Mouse (Mus musculus) midbrain, embryonic 10.5 days (tissue): Measurements from ENCODE around the gene Rgs1. TPM values are rescaled to one million over a fixed set of nuclear protein-coding genes. Genes with fewer than 3 reads are reported as not detected.

Experiments used
- DNase-seq: peaks from one replicate; pipeline ENCODE4 v3.0.0-alpha.2; 2017; ENCODE audit warnings: low spot score
- H3K27ac ChIP-seq: fragments of 300-500 bp; sonication (generic); replicated peaks from 2 replicates; pipeline ENCODE4 v1.5.1; 2016; ENCODE audit warnings: mild to moderate bottlenecking
- H3K27me3 ChIP-seq: fragments of 300-500 bp; sonication (generic); 2 replicates; pipeline ENCODE4 v1.6.1; 2016; ENCODE audit warnings: low read depth, mild to moderate bottlenecking; ENCODE audit not compliant: poor library complexity, severe bottlenecking
- H3K36me3 ChIP-seq: fragments of 300-500 bp; sonication (generic); 2 replicates; pipeline ENCODE4 v1.6.1; 2016; ENCODE audit warnings: mild to moderate bottlenecking, moderate library complexity
- H3K4me1 ChIP-seq: fragments of 300-500 bp; sonication (generic); 2 replicates; pipeline ENCODE4 v1.6.1; 2016
- H3K4me3 ChIP-seq: fragments of 300-500 bp; sonication (generic); 2 replicates; pipeline ENCODE4 v1.5.1; 2016; ENCODE audit warnings: mild to moderate bottlenecking, moderate library complexity
- H3K9me3 ChIP-seq: fragments of 300-500 bp; sonication (generic); replicated peaks from 2 replicates; pipeline ENCODE4 v1.6.1; 2016; ENCODE audit warnings: mild to moderate bottlenecking
- WGBS: fragments of 180-500 bp; shearing (Covaris S2); methylation state at CpG from one replicate; pipeline ENCODE4 v1.1.7; 2016; 5-methylcytosine and 5-hydroxymethylcytosine counted together
- polyA plus RNA-seq: library from polyadenylated mRNA; unstranded; fragments of >200 nt; fragmentation: Nextera tagmentation; extraction: Ambion mirVana; gene quantifications from 2 replicates; pipeline ENCODE4 v1.2.1, GENCODE M21; 2016

Rgs1 gene
- polyA plus RNA-seq: not detected in 2 replicates

GRCm38 (mm10) chr1:144248923-144249322, at the start of gene Rgs1:
Rgs1 (minus strand) TSS chr1:144249242.
- WGBS: 90% methylated on average over 9 of the region's 9 CpGs
- Histone ChIP-seq H3K9me3 (no peaks in the 10 kb centered on the region), H3K27ac (no peak within 1 kb of the TSS), H3K4me1 (no peaks in the 10 kb centered on the region), H3K27me3 (no peaks in the 10 kb centered on the region), H3K36me3 (no peaks in the 10 kb centered on the region), H3K4me3 (no peak within 1 kb of the TSS)
- no peak for DNase-seq

- Histone ChIP-seq H3K4me3 (no peak overlapping the region), H3K36me3 (no peaks in the 10 kb centered on the region), H3K9me3 (0 out of 2 replicates have a peak, but pooled peaks cover 4% of the 10 kb centered on the region), H3K27me3 (no peaks in the 10 kb centered on the region), H3K4me1 (no peaks in the 10 kb centered on the region), H3K27ac (no peak overlapping the region)
- DNase-seq: no peak
- WGBS: 87% methylated on average over 3 of the region's 3 CpGs
Observed at GRCm38 (mm10) chr1:144283020-144284014, 34.3 kb upstream of the Rgs1 start.

- Histone ChIP-seq H3K27ac (no peak overlapping the region), H3K27me3 (no peaks in the 10 kb centered on the region), H3K36me3 (no peaks in the 10 kb centered on the region), H3K4me1 (no peaks in the 10 kb centered on the region), H3K9me3 (0 out of 2 replicates have a peak, but pooled peaks cover 4% of the 10 kb centered on the region), H3K4me3 (no peak overlapping the region)
- no peak for DNase-seq
- WGBS: 90% methylated on average over 4 of the region's 4 CpGs
Observed at GRCm38 (mm10) chr1:144280056-144280455, 31.0 kb upstream of the Rgs1 start.

- H3K27me3 ChIP-seq: no peaks in the 10 kb centered on the region
- DNase-seq: no peak
- 79% methylated on average over 2 of the region's 2 CpGs for WGBS
Observed at GRCm38 (mm10) chr1:144272991-144273390, 23.9 kb upstream of the Rgs1 start.

GRCm38 (mm10) chr1:144269112-144269511, 20.1 kb upstream of the Rgs1 start:
- Histone ChIP-seq H3K27me3 (no peaks in the 10 kb centered on the region), H3K36me3 (no peaks in the 10 kb centered on the region), H3K4me3 (no peak overlapping the region), H3K4me1 (no peaks in the 10 kb centered on the region), H3K9me3 (no peaks in the 10 kb centered on the region), H3K27ac (no peak overlapping the region)
- DNase-seq: no peak
- WGBS: 89% methylated on average over 2 of the region's 2 CpGs

More at GRCm38 (mm10) chr1:144272991-144273390, 23.9 kb upstream of the Rgs1 start:
- no peak overlapping the region for H3K27ac ChIP-seq
- no peaks in the 10 kb centered on the region for H3K9me3 ChIP-seq
- H3K4me1 ChIP-seq: no peaks in the 10 kb centered on the region
- H3K4me3 ChIP-seq: no peak overlapping the region
- no peaks in the 10 kb centered on the region for H3K36me3 ChIP-seq

GRCm38 (mm10) chr1:144267471-144268470, 18.7 kb upstream of the Rgs1 start:
- H3K27ac ChIP-seq: no peak overlapping the region
- DNase-seq: no peak
- 82% methylated on average over 3 of the region's 3 CpGs for WGBS
- no peaks in the 10 kb centered on the region for H3K9me3 ChIP-seq
- H3K4me1 ChIP-seq: no peaks in the 10 kb centered on the region
- H3K36me3 ChIP-seq: no peaks in the 10 kb centered on the region
- H3K4me3 ChIP-seq: no peak overlapping the region
- H3K27me3 ChIP-seq: no peaks in the 10 kb centered on the region

- no peak for DNase-seq
- H3K4me3 ChIP-seq: no peak overlapping the region
- H3K9me3 ChIP-seq: no peaks in the 10 kb centered on the region
- H3K27ac ChIP-seq: no peak overlapping the region
- no peaks in the 10 kb centered on the region for H3K4me1 ChIP-seq
- no peaks in the 10 kb centered on the region for H3K27me3 ChIP-seq
- H3K36me3 ChIP-seq: no peaks in the 10 kb centered on the region
- WGBS: 85% methylated on average over 3 of the region's 3 CpGs
Observed at GRCm38 (mm10) chr1:144264000-144264399, 15.0 kb upstream of the Rgs1 start.

- no peak overlapping the region for H3K4me3 ChIP-seq
- no peaks in the 10 kb centered on the region for H3K36me3 ChIP-seq
- DNase-seq: no peak
- H3K9me3 ChIP-seq: no peaks in the 10 kb centered on the region
- no peak overlapping the region for H3K27ac ChIP-seq
- no peaks in the 10 kb centered on the region for H3K4me1 ChIP-seq
- no peaks in the 10 kb centered on the region for H3K27me3 ChIP-seq
Observed at GRCm38 (mm10) chr1:144262008-144262407, 13.0 kb upstream of the Rgs1 start.

- WGBS: 73% methylated on average over 3 of the region's 3 CpGs
- no peaks in the 10 kb centered on the region for H3K9me3 ChIP-seq
- H3K4me3 ChIP-seq: no peak overlapping the region
- DNase-seq: no peak
- no peaks in the 10 kb centered on the region for H3K36me3 ChIP-seq
- no peaks in the 10 kb centered on the region for H3K27me3 ChIP-seq
- no peaks in the 10 kb centered on the region for H3K4me1 ChIP-seq
- H3K27ac ChIP-seq: no peak overlapping the region
Observed at GRCm38 (mm10) chr1:144258779-144259178, 9.7 kb upstream of the Rgs1 start.

GRCm38 (mm10) chr1:144256556-144257331, 7.7 kb upstream of the Rgs1 start:
- DNase-seq: no peak
- H3K4me1 ChIP-seq: no peaks in the 10 kb centered on the region
- H3K27me3 ChIP-seq: no peaks in the 10 kb centered on the region
- H3K36me3 ChIP-seq: no peaks in the 10 kb centered on the region
- H3K9me3 ChIP-seq: no peaks in the 10 kb centered on the region
- no peak overlapping the region for H3K27ac ChIP-seq
- 78% methylated on average over 2 of the region's 2 CpGs for WGBS
- no peak overlapping the region for H3K4me3 ChIP-seq

GRCm38 (mm10) chr1:144248206-144248605, 836 bp downstream of the Rgs1 start:
- WGBS: 88% methylated on average over 3 of the region's 3 CpGs
- Histone ChIP-seq H3K4me1 (no peaks in the 10 kb centered on the region), H3K9me3 (no peaks in the 10 kb centered on the region)

GRCm38 (mm10) chr1:144247382-144247781, 1.7 kb downstream of the Rgs1 start:
- Histone ChIP-seq H3K27ac (no peak overlapping the region), H3K27me3 (no peaks in the 10 kb centered on the region), H3K9me3 (no peaks in the 10 kb centered on the region), H3K36me3 (no peaks in the 10 kb centered on the region), H3K4me1 (no peaks in the 10 kb centered on the region), H3K4me3 (no peak overlapping the region)
- DNase-seq: no peak
- 89% methylated on average over 1 of the region's 1 CpGs for WGBS

More at GRCm38 (mm10) chr1:144248206-144248605, 836 bp downstream of the Rgs1 start:
- H3K27me3 ChIP-seq: no peaks in the 10 kb centered on the region
- no peaks in the 10 kb centered on the region for H3K36me3 ChIP-seq
- no peak for DNase-seq
- no peak overlapping the region for H3K27ac ChIP-seq
- H3K4me3 ChIP-seq: no peak overlapping the region
